Mouse (Mus musculus) gastrocnemius, adult 8-10 months (tissue): ENCODE results near the gene Timp4. TPM values are rescaled to one million over a fixed set of nuclear protein-coding genes. Genes with fewer than 3 reads are reported as not detected.

Experiments used
- total RNA-seq, 4 experiments: library from RNA; stranded (reverse); gene quantifications; 2 replicates each; pipeline ENCODE4 v1.2.4; 2022

Gene Timp4
- total RNA-seq, 4 experiments from 2014 or later = 6.5 to 19.5 (median 15.6) TPM

Other genes with a start within 250 kb of the Timp4 start
- 1 to 10 TPM; 6.8 to 8.8 (median 7.6) TPM for gene Tamm41, start 214.3 kb downstream of the Timp4 start, total RNA-seq
- gene Syn2, start 117.3 kb downstream of the Timp4 start, total RNA-seq = under 1 TPM; 0.13 to 0.70 (median 0.58) TPM
- not detected for gene Gm17482, start 24.9 kb downstream of the Timp4 start, total RNA-seq
- gene Pparg, start 108.7 kb upstream of the Timp4 start, total RNA-seq = 1 to 10 TPM; 1.4 to 5.1 (median 3.0) TPM